Comparison of ENCODE assay signal across 15 mouse cellular contexts in genomic region chr10:120883732-120884131, GRCm38 (mm10). TPM values are rescaled to one million over a fixed set of nuclear protein-coding genes. Genes with fewer than 3 reads are reported as not detected.
DNase-seq lines count a peak whose midpoint lies in the region; ATAC-seq and TF ChIP-seq lines count a peak whose summit lies in the region.
"Had no signal": no experiment of that assay in that cellular context is flagged by ENCODE, and none has a peak within 500 bp of the region (broad histone marks: within the 10 kb centered on the region; RNA-seq: fewer than 3 reads in every experiment).

No protein-coding gene starts in this region.

- no peak for TF ChIP-seq POLR2A in heart, adult 2 months (IDR thresholded peaks at IDR 0.05; ENCODE audit: insufficient read depth, low read depth, low read length)

- TF ChIP-seq CTCF in heart, adult 2 months (IDR thresholded peaks at IDR 0.05), result no peak

- H3K4me3 ChIP-seq in heart, embryonic 12.5 days, result no peak overlapping the region
- no peak overlapping the region for H3K4me3 ChIP-seq in heart, adult 2 months
- H3K4me3 ChIP-seq in neural tube, embryonic 12.5 days, result no peak overlapping the region
- H3K4me3 ChIP-seq in limb, embryonic 12.5 days (replicated peaks), result no peak overlapping the region
- no peak overlapping the region for H3K4me3 ChIP-seq in neural tube, embryonic 15.5 days (replicated peaks)
- H3K4me3 ChIP-seq: myocyte had no signal

- H3K36me3 ChIP-seq in heart, embryonic 12.5 days, result peaks cover 21% of the 10 kb centered on the region
- H3K36me3 ChIP-seq in heart, adult 2 months (ENCODE audit: control insufficient read depth, insufficient read depth, low read length), result peaks cover 19% of the 10 kb centered on the region
- H3K36me3 ChIP-seq in neural tube, embryonic 12.5 days, result no peaks in the 10 kb centered on the region
- H3K36me3 ChIP-seq in limb, embryonic 12.5 days, result peaks cover 4% of the 10 kb centered on the region
- H3K36me3 ChIP-seq in neural tube, embryonic 15.5 days, result no peaks in the 10 kb centered on the region

- DNase-seq in heart, adult 2 months, result no peak
- DNase-seq in neural tube, embryonic 10.5 days (ENCODE audit: extremely low spot score, low spot score), result no peak
- no peak for DNase-seq in MN1 (ENCODE audit: low spot score)
- DNase-seq in frontal cortex, postnatal 25 days (ENCODE audit: low spot score in 2 of 2), result no peak
- DNase-seq: cerebellum, adult 11-12 months; embryo, embryonic 11 days; kidney, adult 2 months; liver, postnatal 0 days; right cerebral cortex, adult 18-20 months had no signal

- intact Hi-C loops in heart, adult 2 months (cut with DNase I), result no loop called here

- H3K9me3 ChIP-seq in heart, embryonic 12.5 days (replicated peaks), result 0 out of 2 replicates have a peak, but pooled peaks cover 7% of the 10 kb centered on the region
- H3K9me3 ChIP-seq in neural tube, embryonic 12.5 days, result no peaks in the 10 kb centered on the region
- no peaks in the 10 kb centered on the region for H3K9me3 ChIP-seq in limb, embryonic 12.5 days
- no peaks in the 10 kb centered on the region for H3K9me3 ChIP-seq in neural tube, embryonic 15.5 days (replicated peaks)

- peaks cover 34% of the 10 kb centered on the region for H3K4me1 ChIP-seq in heart, embryonic 12.5 days (replicated peaks)
- peaks cover 16% of the 10 kb centered on the region for H3K4me1 ChIP-seq in heart, adult 2 months (ENCODE audit: control insufficient read depth, insufficient read depth, low read length)
- no peaks in the 10 kb centered on the region; the same call in 1 of the 2 replicates for H3K4me1 ChIP-seq in neural tube, embryonic 12.5 days
- H3K4me1 ChIP-seq in limb, embryonic 12.5 days (replicated peaks), result peaks cover 25% of the 10 kb centered on the region
- peaks cover 22% of the 10 kb centered on the region for H3K4me1 ChIP-seq in neural tube, embryonic 15.5 days

- no peaks in the 10 kb centered on the region for H3K27me3 ChIP-seq in heart, embryonic 12.5 days (replicated peaks)
- no peaks in the 10 kb centered on the region for H3K27me3 ChIP-seq in heart, adult 2 months (ENCODE audit: control insufficient read depth, insufficient read depth, low read length)
- H3K27me3 ChIP-seq in neural tube, embryonic 12.5 days (replicated peaks), result no peaks in the 10 kb centered on the region
- H3K27me3 ChIP-seq in limb, embryonic 12.5 days, result no peaks in the 10 kb centered on the region
- no peaks in the 10 kb centered on the region for H3K27me3 ChIP-seq in neural tube, embryonic 15.5 days (replicated peaks)

- no peak for TF ChIP-seq EP300 in heart, adult 2 months (IDR thresholded peaks at IDR 0.05; ENCODE audit: insufficient read depth, low read depth, low read length)

- no peak overlapping the region for H3K9ac ChIP-seq in heart, embryonic 12.5 days
- H3K9ac ChIP-seq in heart, adult 2 months (ENCODE audit: low read depth, low read length), result no peak overlapping the region
- H3K9ac ChIP-seq in neural tube, embryonic 12.5 days, result no peak overlapping the region
- H3K9ac ChIP-seq in limb, embryonic 12.5 days (replicated peaks), result no peak overlapping the region
- no peak overlapping the region for H3K9ac ChIP-seq in neural tube, embryonic 15.5 days (replicated peaks)
- H3K9ac ChIP-seq: liver, postnatal 0 days had no signal

- ATAC-seq in heart, embryonic 12.5 days (ENCODE audit: insufficient number of reproducible peaks, low FRiP score), result no peak
- ATAC-seq in neural tube, embryonic 12.5 days (ENCODE audit: low FRiP score, low read depth), result no peak
- ATAC-seq in limb, embryonic 12.5 days (ENCODE audit: insufficient number of reproducible peaks, insufficient read depth, low FRiP score, low TSS enrichment, low read depth), result no peak
- ATAC-seq in neural tube, embryonic 15.5 days (ENCODE audit: low FRiP score), result no peak
- ATAC-seq: activated CD4-positive, CD25-positive, alpha-beta regulatory T cell, adult 4 months; liver, postnatal 0 days had no signal

- H3K27ac ChIP-seq in heart, embryonic 12.5 days (ENCODE audit: poor library complexity, severe bottlenecking), result 0 out of 2 replicates have a peak overlapping the region, but pooled peaks have one; percentile 78
- no peak overlapping the region for H3K27ac ChIP-seq in heart, adult 2 months
- no peak overlapping the region for H3K27ac ChIP-seq in neural tube, embryonic 12.5 days
- H3K27ac ChIP-seq in limb, embryonic 12.5 days, result no peak overlapping the region
- no peak overlapping the region for H3K27ac ChIP-seq in neural tube, embryonic 15.5 days (replicated peaks)

- peak overlapping the region; percentile 65 for H3K4me2 ChIP-seq in heart, embryonic 12.5 days
- peak overlapping the region; percentile 70; the same call in 1 of the 2 replicates for H3K4me2 ChIP-seq in neural tube, embryonic 12.5 days (replicated peaks)
- H3K4me2 ChIP-seq in limb, embryonic 12.5 days, result peak overlapping the region; percentile 71; the same call in 1 of the 2 replicates
- H3K4me2 ChIP-seq in neural tube, embryonic 15.5 days, result peak overlapping the region; percentile 75; the same call in 1 of the 2 replicates

- WGBS in heart, embryonic 12.5 days, result 51% methylated on average over 4 of the region's 4 CpGs
- 66% methylated on average over 4 of the region's 4 CpGs for WGBS in heart, adult 2 months
- WGBS in neural tube, embryonic 12.5 days, result 79% methylated on average over 4 of the region's 4 CpGs
- WGBS in limb, embryonic 12.5 days, result 79% methylated on average over 4 of the region's 4 CpGs
- 73% methylated on average over 4 of the region's 4 CpGs for WGBS in neural tube, embryonic 15.5 days

- H3K79me2 ChIP-seq in heart, adult 2 months (replicated peaks; ENCODE audit: control insufficient read depth, insufficient read depth, low read length), result peaks cover 5% of the 10 kb centered on the region

RNA-seq across cellular contexts. Expression of gene Msrb3, which starts 15.2 kb away (rescaled TPM):
- 24.1 and 25.9 TPM in 2 replicates for polyA plus RNA-seq in heart, embryonic 12.5 days (2016; fragmentation: Nextera tagmentation; extraction: Ambion mirVana)
- 10 to 100 TPM; 88.7 to 92.5 TPM for total RNA-seq in heart, adult 2 months (2021)
- 53.5 and 86.5 TPM in 2 replicates for polyA plus RNA-seq in heart, adult 2 months (2012; rRNA removed)
- polyA plus RNA-seq in neural tube, embryonic 12.5 days (2016; fragmentation: Nextera tagmentation; extraction: Ambion mirVana), result 3.4 and 3.5 TPM in 2 replicates
- 8.6 and 9.6 TPM in 2 replicates for polyA plus RNA-seq in limb, embryonic 12.5 days (2016; fragmentation: Nextera tagmentation; extraction: Ambion mirVana)
- 1.2 and 4.1 TPM in 2 replicates for polyA plus RNA-seq in neural tube, embryonic 15.5 days (2015; fragmentation: Nextera tagmentation; extraction: Ambion mirVana)
